In genomic region chr9:112405772-112406315, GRCm38 (mm10) we compare ENCODE assay signal across 30 mouse cellular contexts.
DNase-seq lines count a peak whose midpoint lies in the region; ATAC-seq and TF ChIP-seq lines count a peak whose summit lies in the region.
"Had no signal": no experiment of that assay in that cellular context is flagged by ENCODE, and none has a peak within 500 bp of the region (broad histone marks: within the 10 kb centered on the region; RNA-seq: fewer than 3 reads in every experiment).

No protein-coding gene starts in this region.

- no peaks in the 10 kb centered on the region for H3K4me1 ChIP-seq in forebrain, postnatal 0 days (ENCODE audit: insufficient read depth)
- H3K4me1 ChIP-seq in forebrain, embryonic 15.5 days = no peaks in the 10 kb centered on the region
- H3K4me1 ChIP-seq: embryonic facial prominence, embryonic 13.5 days; embryonic facial prominence, embryonic 15.5 days; forebrain, embryonic 10.5 days; forebrain, embryonic 12.5 days had no signal

- no peak for ATAC-seq in forebrain, postnatal 0 days
- no peak for ATAC-seq in forebrain, embryonic 15.5 days (replicated peaks)
- ATAC-seq: activated CD4-positive, CD25-positive, alpha-beta regulatory T cell, adult 4 months; CD4-positive, CD25-positive, alpha-beta regulatory T cell, adult 4 months; forebrain, embryonic 14.5 days; Patski had no signal

- H3K4me2 ChIP-seq in forebrain, postnatal 0 days (ENCODE audit: low read depth) = no peak overlapping the region
- H3K4me2 ChIP-seq in forebrain, embryonic 15.5 days (replicated peaks) = no peak overlapping the region
- H3K4me2 ChIP-seq: embryonic facial prominence, embryonic 13.5 days; embryonic facial prominence, embryonic 15.5 days; forebrain, embryonic 12.5 days had no signal

- no peaks in the 10 kb centered on the region for H3K27me3 ChIP-seq in forebrain, postnatal 0 days (ENCODE audit: insufficient read depth, low read length)
- no peaks in the 10 kb centered on the region for H3K27me3 ChIP-seq in forebrain, embryonic 15.5 days
- H3K27me3 ChIP-seq: CH12.LX; embryonic facial prominence, embryonic 13.5 days; embryonic facial prominence, embryonic 15.5 days; forebrain, embryonic 12.5 days; Patski had no signal

- no peaks in the 10 kb centered on the region for H3K9me3 ChIP-seq in forebrain, postnatal 0 days (ENCODE audit: low read length)
- 0 out of 2 replicates have a peak, but pooled peaks cover 8% of the 10 kb centered on the region for H3K9me3 ChIP-seq in forebrain, embryonic 15.5 days
- H3K9me3 ChIP-seq: embryonic facial prominence, embryonic 13.5 days; embryonic facial prominence, embryonic 15.5 days; forebrain, embryonic 10.5 days; forebrain, embryonic 12.5 days had no signal

- no peaks in the 10 kb centered on the region for H3K36me3 ChIP-seq in forebrain, postnatal 0 days (ENCODE audit: insufficient read depth)
- no peaks in the 10 kb centered on the region for H3K36me3 ChIP-seq in forebrain, embryonic 15.5 days
- H3K36me3 ChIP-seq: embryonic facial prominence, embryonic 13.5 days; embryonic facial prominence, embryonic 15.5 days; forebrain, embryonic 10.5 days; forebrain, embryonic 12.5 days; G1E had no signal

- no peak overlapping the region for H3K4me3 ChIP-seq in forebrain, postnatal 0 days (ENCODE audit: low read depth, low read length)
- no peak overlapping the region for H3K4me3 ChIP-seq in forebrain, embryonic 15.5 days
- no peak overlapping the region for H3K4me3 ChIP-seq in left cerebral cortex, adult 2 months
- H3K4me3 ChIP-seq: embryonic facial prominence, embryonic 13.5 days; embryonic facial prominence, embryonic 15.5 days; erythroblast, embryonic 14.5 days; forebrain, embryonic 10.5 days; forebrain, embryonic 12.5 days had no signal

- peak; percentile 21 for DNase-seq in forebrain, postnatal 0 days
- peak; percentile 19 to 33 for DNase-seq in frontal cortex, adult 2 months (ENCODE audit: extremely low spot score in 1 of 2, low spot score in 1 of 2)
- DNase-seq in frontal cortex, postnatal 25 days (ENCODE audit: low spot score in 2 of 2) = no peak
- DNase-seq in left cerebral cortex, adult 2 months (ENCODE audit: extremely low spot score in 1 of 2, low spot score in 2 of 2) = no peak
- no peak for DNase-seq in left cerebral cortex, postnatal 4 days
- DNase-seq in brain, adult 2 months (ENCODE audit: low read depth, low spot score) = peak; percentile 73
- no peak for DNase-seq in thymus, postnatal 10 days (ENCODE audit: low spot score in 2 of 2)
- DNase-seq: adrenal gland, adult 8-10 months; adrenal gland, postnatal 14 days; adrenal gland, postnatal 36 days; B cell, adult 2 months; cerebellum, adult 11 months; cerebellum, adult 18-20 months; cerebellum, adult 8-10 months; cerebellum, adult 9-11 months; cerebellum, postnatal 14 days; cerebellum, postnatal 36 days; embryo, embryonic 11 days had no signal

- H3K9ac ChIP-seq in forebrain, postnatal 0 days = no peak overlapping the region
- no peak overlapping the region for H3K9ac ChIP-seq in forebrain, embryonic 15.5 days (replicated peaks)
- H3K9ac ChIP-seq: embryonic facial prominence, embryonic 13.5 days; embryonic facial prominence, embryonic 15.5 days; forebrain, embryonic 12.5 days had no signal

- intact Hi-C loops in left cerebral cortex, adult 2 months (cut with DNase I) = loop anchor here (2.0 kb wide), 1 partner anchor 169 kb away; no protein-coding TSS in a partner anchor
- intact Hi-C loops in left cerebral cortex, postnatal 4 days (cut with DNase I) = no loop called here

- no peak overlapping the region for H3K27ac ChIP-seq in forebrain, postnatal 0 days (ENCODE audit: low read depth, low read length)
- H3K27ac ChIP-seq in forebrain, embryonic 15.5 days (replicated peaks) = no peak overlapping the region
- H3K27ac ChIP-seq in left cerebral cortex, adult 2 months = peak overlapping the region; percentile 57; the same call in 1 of the 2 replicates
- H3K27ac ChIP-seq: embryonic facial prominence, embryonic 13.5 days; embryonic facial prominence, embryonic 15.5 days; forebrain, embryonic 10.5 days; forebrain, embryonic 12.5 days had no signal

- TF ChIP-seq CTCF in forebrain, postnatal 0 days (IDR thresholded peaks at IDR 0.05; ENCODE audit: low read depth) = no peak
- no peak for TF ChIP-seq CTCF in left cerebral cortex, adult 2 months (IDR thresholded peaks at IDR 0.05)

Comparison
In these comparisons a context has a peak if more than half of its experiments do, and no peak if none do; other contexts are left out.
1. DNase-seq: peak in forebrain, postnatal 0 days (single experiment), frontal cortex, adult 2 months (2 of 2) and brain, adult 2 months (single experiment); none in frontal cortex, postnatal 25 days (0 of 2), left cerebral cortex, adult 2 months (0 of 2), left cerebral cortex, postnatal 4 days (single experiment) and thymus, postnatal 10 days (0 of 2).